Mouse (Mus musculus) E14TG2a.4 (cell line): Measurements from ENCODE around the gene Zfp385b.

Experiments used
- CTCF ChIP-seq: conservative IDR thresholded peaks from 2 replicates; pipeline ENCODE4 v1.5.1; 2014; ENCODE audit warnings: low read length
- POU5F1 ChIP-seq: IDR thresholded peaks from 2 replicates; pipeline ENCODE4 v1.6.1; 2014; ENCODE audit warnings: low read length, borderline replicate concordance

- TF ChIP-seq CTCF (no peak), POU5F1 (no peak)
These were observed 317.0 kb downstream of the Zfp385b start for GRCm38 (mm10) chr2:77502458-77502857.
